Mouse (Mus musculus): ENCODE results near the gene Mob4. TPM values are rescaled to one million over a fixed set of nuclear protein-coding genes. Genes with fewer than 3 reads are reported as not detected.
A peak's percentile ranks its signal among the peaks of the same experiment; 100 is the strongest.

Gene Mob4
- polyA plus RNA-seq, 2 experiments: 10.8 to 36.0 TPM

GRCm38 (mm10) chr1:55160218-55160617 is 29.2 kb downstream of the Mob4 start:
- H3K4me1 ChIP-seq (replicated peaks; ENCODE audit: control insufficient read depth in 2 of 2, insufficient read depth in 2 of 2, low read length in 1 of 2): no peaks in the 10 kb centered on the region
- ATAC-seq (ENCODE audit: insufficient read depth): no peak
- no peak overlapping the region for H3K9ac ChIP-seq (replicated peaks)
- WGBS (ENCODE audit: insufficient replicate concordance): 75% methylated on average over 3 of the region's 3 CpGs
- H3K4me2 ChIP-seq (ENCODE audit: low read depth): no peak overlapping the region
- peaks cover 8% of the 10 kb centered on the region for H3K36me3 ChIP-seq (replicated peaks; ENCODE audit: control insufficient read depth, insufficient read depth, low read depth)
- no peak for TF ChIP-seq EP300 (IDR thresholded peaks at IDR 0.05; ENCODE audit: low read depth)
- TF ChIP-seq CTCF (IDR thresholded peaks at IDR 0.05; ENCODE audit: low read depth): no peak
- H3K27ac ChIP-seq: no peak overlapping the region
- no peak for DNase-seq (ENCODE audit: low read depth in 3 of 3, low spot score in 3 of 3)
- no peaks in the 10 kb centered on the region for H3K27me3 ChIP-seq (ENCODE audit: control insufficient read depth, insufficient read depth, low read length)
- H3K9me3 ChIP-seq (ENCODE audit: control insufficient read depth, low read length): no peaks in the 10 kb centered on the region
- no peak overlapping the region for H3K4me3 ChIP-seq (ENCODE audit: insufficient read depth in 1 of 2, low read depth in 2 of 2, low read length in 2 of 2)

- no peak for DNase-seq (ENCODE audit: low read depth in 3 of 3, low spot score in 3 of 3)
- TF ChIP-seq EP300 (IDR thresholded peaks at IDR 0.05; ENCODE audit: low read depth) (no peak), CTCF (IDR thresholded peaks at IDR 0.05; ENCODE audit: low read depth) (no peak)
These were observed 30.0 kb downstream of the Mob4 start for GRCm38 (mm10) chr1:55160831-55161638.

GRCm38 (mm10) chr1:55161895-55162294 is 30.9 kb downstream of the Mob4 start:
- TF ChIP-seq EP300 (IDR thresholded peaks at IDR 0.05; ENCODE audit: low read depth) (no peak), CTCF (IDR thresholded peaks at IDR 0.05; ENCODE audit: low read depth) (peak; percentile 77)
- Histone ChIP-seq H3K9ac (replicated peaks) (no peak overlapping the region), H3K27me3 (ENCODE audit: control insufficient read depth, insufficient read depth, low read length) (no peaks in the 10 kb centered on the region), H3K27ac (no peak overlapping the region), H3K9me3 (ENCODE audit: control insufficient read depth, low read length) (no peaks in the 10 kb centered on the region), H3K4me2 (ENCODE audit: low read depth) (no peak overlapping the region), H3K36me3 (replicated peaks; ENCODE audit: control insufficient read depth, insufficient read depth, low read depth) (no peaks in the 10 kb centered on the region; the same call in 1 of the 2 replicates), H3K4me3 (ENCODE audit: insufficient read depth in 1 of 2, low read depth in 2 of 2, low read length in 2 of 2) (no peak overlapping the region), H3K4me1 (replicated peaks; ENCODE audit: control insufficient read depth in 2 of 2, insufficient read depth in 2 of 2, low read length in 1 of 2) (no peaks in the 10 kb centered on the region)
- ATAC-seq (ENCODE audit: insufficient read depth) (no peak), DNase-seq (ENCODE audit: low read depth in 3 of 3, low spot score in 3 of 3) (peak in 1 of 3 experiments; percentile 31)
- 54% methylated on average over 7 of the region's 7 CpGs for WGBS (ENCODE audit: insufficient replicate concordance)

More at GRCm38 (mm10) chr1:55160831-55161638, 30.0 kb downstream of the Mob4 start:
- no peak overlapping the region for H3K9ac ChIP-seq (replicated peaks)
- no peak for ATAC-seq (ENCODE audit: insufficient read depth)
- H3K27ac ChIP-seq: no peak overlapping the region
- no peaks in the 10 kb centered on the region for H3K9me3 ChIP-seq (ENCODE audit: control insufficient read depth, low read length)
- 90% methylated on average over 17 of the region's 17 CpGs for WGBS (ENCODE audit: insufficient replicate concordance)
- peaks cover 3% of the 10 kb centered on the region for H3K36me3 ChIP-seq (replicated peaks; ENCODE audit: control insufficient read depth, insufficient read depth, low read depth)
- H3K27me3 ChIP-seq (ENCODE audit: control insufficient read depth, insufficient read depth, low read length): no peaks in the 10 kb centered on the region
- H3K4me2 ChIP-seq (ENCODE audit: low read depth): no peak overlapping the region
- H3K4me1 ChIP-seq (replicated peaks; ENCODE audit: control insufficient read depth in 2 of 2, insufficient read depth in 2 of 2, low read length in 1 of 2): no peaks in the 10 kb centered on the region
- H3K4me3 ChIP-seq (ENCODE audit: insufficient read depth in 1 of 2, low read depth in 2 of 2, low read length in 2 of 2): no peak overlapping the region

GRCm38 (mm10) chr1:55162781-55163180 is 31.8 kb downstream of the Mob4 start:
- H3K9ac ChIP-seq (replicated peaks): no peak overlapping the region
- no peaks in the 10 kb centered on the region for H3K27me3 ChIP-seq (ENCODE audit: control insufficient read depth, insufficient read depth, low read length)
- no peak overlapping the region for H3K27ac ChIP-seq
- no peak overlapping the region for H3K4me3 ChIP-seq (ENCODE audit: insufficient read depth in 1 of 2, low read depth in 2 of 2, low read length in 2 of 2)
- no peaks in the 10 kb centered on the region for H3K9me3 ChIP-seq (ENCODE audit: control insufficient read depth, low read length)
- WGBS (ENCODE audit: insufficient replicate concordance): 54% methylated on average over 5 of the region's 5 CpGs
- H3K36me3 ChIP-seq (replicated peaks; ENCODE audit: control insufficient read depth, insufficient read depth, low read depth): no peaks in the 10 kb centered on the region
- DNase-seq (ENCODE audit: low read depth in 3 of 3, low spot score in 3 of 3) (no peak), ATAC-seq (ENCODE audit: insufficient read depth) (no peak)
- TF ChIP-seq CTCF (IDR thresholded peaks at IDR 0.05; ENCODE audit: low read depth) (no peak), EP300 (IDR thresholded peaks at IDR 0.05; ENCODE audit: low read depth) (no peak)
- no peak overlapping the region for H3K4me2 ChIP-seq (ENCODE audit: low read depth)
- H3K4me1 ChIP-seq (replicated peaks; ENCODE audit: control insufficient read depth in 2 of 2, insufficient read depth in 2 of 2, low read length in 1 of 2): 0 out of 4 replicates have a peak, but pooled peaks cover 0 to 4% of the 10 kb centered on the region in 2 experiments

GRCm38 (mm10) chr1:55164005-55164404 is 33.0 kb downstream of the Mob4 start:
- no peak overlapping the region for H3K9ac ChIP-seq (replicated peaks)
- no peak overlapping the region for H3K4me2 ChIP-seq (ENCODE audit: low read depth)
- no peak for ATAC-seq (ENCODE audit: insufficient read depth)
- TF ChIP-seq CTCF (IDR thresholded peaks at IDR 0.05; ENCODE audit: low read depth): no peak
- no peak for TF ChIP-seq EP300 (IDR thresholded peaks at IDR 0.05; ENCODE audit: low read depth)
- no peaks in the 10 kb centered on the region for H3K36me3 ChIP-seq (replicated peaks; ENCODE audit: control insufficient read depth, insufficient read depth, low read depth)
- no peak overlapping the region for H3K4me3 ChIP-seq (ENCODE audit: insufficient read depth in 1 of 2, low read depth in 2 of 2, low read length in 2 of 2)
- no peak overlapping the region for H3K27ac ChIP-seq
- 0 out of 4 replicates have a peak, but pooled peaks cover 0 to 4% of the 10 kb centered on the region in 2 experiments for H3K4me1 ChIP-seq (replicated peaks; ENCODE audit: control insufficient read depth in 2 of 2, insufficient read depth in 2 of 2, low read length in 1 of 2)
- no peaks in the 10 kb centered on the region for H3K27me3 ChIP-seq (ENCODE audit: control insufficient read depth, insufficient read depth, low read length)
- H3K9me3 ChIP-seq (ENCODE audit: control insufficient read depth, low read length): no peaks in the 10 kb centered on the region
- WGBS (ENCODE audit: insufficient replicate concordance): 49% methylated on average over 5 of the region's 5 CpGs
- DNase-seq (ENCODE audit: low read depth in 3 of 3, low spot score in 3 of 3): no peak
